Mouse (Mus musculus): Measurements from ENCODE around the gene Mtmr4.

Gene Mtmr4

GRCm38 (mm10) chr11:87581933-87582710 lies 9.8 kb upstream of the Mtmr4 start:
- peak; percentile 51 to 61 for DNase-seq

- DNase-seq, result no peak
These were observed 8.5 kb upstream of the Mtmr4 start for GRCm38 (mm10) chr11:87583291-87584034.

GRCm38 (mm10) chr11:87584711-87585505 lies 7.1 kb upstream of the Mtmr4 start:
- no peak for DNase-seq

GRCm38 (mm10) chr11:87587211-87587874 lies 4.6 kb upstream of the Mtmr4 start:
- DNase-seq, result no peak

- DNase-seq, result no peak
These were observed 2.4 kb upstream of the Mtmr4 start for GRCm38 (mm10) chr11:87589605-87590004.

GRCm38 (mm10) chr11:87590841-87591525 lies 979 bp upstream of the Mtmr4 start:
- peak; percentile 66 for DNase-seq

GRCm38 (mm10) chr11:87592354-87592695 lies 363 bp downstream of the Mtmr4 start:
- DNase-seq, result no peak

GRCm38 (mm10) chr11:87592713-87593598 lies 994 bp downstream of the Mtmr4 start:
- no peak for DNase-seq

- peak; percentile 89 to 90 for DNase-seq
These were observed 3.4 kb downstream of the Mtmr4 start for GRCm38 (mm10) chr11:87595327-87595841.

- peak in 1 of 2 experiments; percentile 46 for DNase-seq
These were observed 4.0 kb downstream of the Mtmr4 start for GRCm38 (mm10) chr11:87595976-87596375.

GRCm38 (mm10) chr11:87596492-87596891 lies 4.5 kb downstream of the Mtmr4 start:
- DNase-seq, result peak in 1 of 2 experiments; percentile 45

GRCm38 (mm10) chr11:87597061-87597460 lies 5.1 kb downstream of the Mtmr4 start:
- DNase-seq, result no peak

GRCm38 (mm10) chr11:87599395-87600089 lies 7.6 kb downstream of the Mtmr4 start:
- DNase-seq, result no peak

- DNase-seq, result no peak
These were observed 8.4 kb downstream of the Mtmr4 start for GRCm38 (mm10) chr11:87600322-87600853.

- DNase-seq, result no peak
These were observed 10.3 kb downstream of the Mtmr4 start for GRCm38 (mm10) chr11:87602234-87602633.

- DNase-seq, result no peak
These were observed 11.6 kb downstream of the Mtmr4 start for GRCm38 (mm10) chr11:87603571-87603970.

GRCm38 (mm10) chr11:87609264-87609663 lies 17.3 kb downstream of the Mtmr4 start:
- DNase-seq, result peak in 1 of 2 experiments; percentile 50

GRCm38 (mm10) chr11:87611547-87611946 lies 19.6 kb downstream of the Mtmr4 start:
- peak; percentile 48 to 59 for DNase-seq

- no peak for DNase-seq
These were observed 22.0 kb downstream of the Mtmr4 start for GRCm38 (mm10) chr11:87613972-87614371.

- DNase-seq, result no peak
These were observed 23.6 kb downstream of the Mtmr4 start for GRCm38 (mm10) chr11:87615551-87615950.
